Mouse (Mus musculus) heart, postnatal 25 days (tissue): ENCODE data around the gene Ripply3. TPM values are rescaled to one million over a fixed set of nuclear protein-coding genes. Genes with fewer than 3 reads are reported as not detected.
"Not testable (repeated sequence)": the region's sequence is repeated elsewhere in the genome, so short reads cannot be mapped to it uniquely, and the experiment has no call there.

Experiments
- DNase-seq: peaks from one replicate; pipeline ENCODE4 v3.0.0; 2022; ENCODE audit warnings: low spot score
- intact Hi-C: fragments of 180-260 bp; cut with DNase I; formaldehyde crosslinking; loops from one replicate; pipeline ENCODE4 v1.15.1; 2025
- total RNA-seq, 2 experiments: library from RNA; stranded (reverse); gene quantifications; 2 replicates each; pipeline ENCODE4 v1.2.3; 2021

Ripply3 gene
- total RNA-seq, 2 experiments from 2014 or later: 3.9 to 4.3 TPM

- DNase-seq: peak; percentile 96
- intact Hi-C loops: loop anchor here (1.0 to 5.0 kb wide), 4 partner anchors 16 to 254 kb away; no protein-coding TSS in a partner anchor
These were observed 14.8 kb upstream of the Ripply3 start, which contains the start of gene Hlcs for GRCm38 (mm10) chr16:94313229-94314030. Gene Hlcs (minus strand): TSS chr16:94313571.

DNA sequence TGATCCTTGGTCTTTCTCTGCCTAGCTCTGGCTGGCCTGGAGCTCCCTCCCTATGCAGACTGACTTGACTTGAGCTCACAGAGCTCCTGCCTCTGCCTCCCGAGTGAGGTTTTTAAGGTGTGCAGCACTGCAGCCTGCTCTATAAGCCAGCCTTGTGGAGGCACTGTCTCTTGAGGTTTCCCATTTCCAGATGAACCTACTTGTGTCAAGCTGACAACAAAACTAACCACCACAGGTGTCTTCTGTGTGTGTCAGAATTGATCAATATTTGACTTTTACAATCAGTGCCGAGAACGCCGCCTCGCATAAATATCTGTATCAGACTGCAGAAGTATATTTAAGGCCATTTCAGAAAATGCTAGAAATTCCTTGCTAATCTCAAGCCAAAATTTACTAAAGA lies 13.6 kb upstream of the Ripply3 start:
- intact Hi-C loops: loop anchor here (1.0 to 5.0 kb wide), 3 partner anchors 45 to 253 kb away; no protein-coding TSS in a partner anchor
- DNase-seq: no peak

DNA sequence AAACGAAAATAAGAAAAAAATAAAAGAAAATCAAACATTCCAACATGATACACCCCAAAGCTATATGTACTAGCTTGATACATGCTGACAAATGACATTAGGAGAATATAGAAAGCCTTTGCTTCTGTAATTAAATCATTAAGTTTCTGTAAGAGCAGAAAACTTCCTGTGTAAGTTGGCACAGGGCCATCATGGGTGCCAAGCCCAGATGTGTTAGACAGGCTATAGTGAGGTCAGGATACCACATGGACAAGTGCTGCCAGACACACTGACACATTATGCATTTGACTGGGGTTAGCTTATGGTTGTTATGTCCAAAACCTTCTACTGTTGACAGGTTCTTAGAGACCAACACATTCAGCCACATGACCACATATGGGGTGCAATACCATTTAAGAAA lies 13.0 kb upstream of the Ripply3 start:
- intact Hi-C loops: no loop called here
- DNase-seq: no peak

DNA sequence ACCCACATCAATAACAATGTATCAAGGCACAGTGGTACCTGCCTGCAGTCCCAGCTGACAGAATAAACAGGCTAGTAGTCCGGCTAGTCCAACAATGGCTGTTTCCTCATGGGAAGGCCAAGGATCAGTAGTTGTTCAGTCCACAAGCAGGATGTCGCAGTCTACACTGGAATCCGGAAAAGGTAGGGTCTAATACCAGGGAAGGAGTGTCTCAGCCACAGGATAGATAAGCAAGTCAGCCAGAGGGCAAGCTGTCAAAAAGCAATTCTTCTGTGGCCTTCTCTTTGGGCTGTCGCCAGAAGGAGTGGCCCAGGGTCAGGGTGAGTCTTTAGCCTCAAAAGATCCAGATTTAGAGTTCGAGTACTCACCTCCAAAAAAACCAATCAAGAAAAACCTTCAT lies 10.5 kb upstream of the Ripply3 start:
- intact Hi-C loops: no loop called here

GRCm38 (mm10) chr16:94320223-94320622 lies 8.0 kb upstream of the Ripply3 start:
- no peak for DNase-seq
- intact Hi-C loops: no loop called here

More for the DNA sequence above, 10.5 kb upstream of the Ripply3 start:
- DNase-seq: peak; percentile 40

DNA sequence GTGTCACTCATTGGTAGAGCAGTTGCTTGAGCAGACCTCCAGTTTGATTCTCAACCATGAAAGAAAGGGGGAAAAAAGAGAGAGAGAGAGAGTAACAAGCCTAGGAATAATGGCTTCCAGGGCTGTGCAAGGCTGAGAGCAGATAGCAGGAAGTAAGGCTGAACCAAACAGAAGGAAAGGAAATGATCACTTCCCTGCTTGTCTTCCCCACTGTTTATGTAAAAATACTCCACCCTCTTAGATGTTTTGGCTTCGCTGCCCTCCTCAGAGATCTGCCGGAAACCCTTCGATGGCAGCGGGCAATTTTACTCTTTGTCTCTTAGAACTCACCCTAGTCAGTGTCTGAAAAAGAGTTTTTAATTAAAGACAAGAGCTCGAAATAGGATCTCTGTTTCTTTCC lies 4.5 kb upstream of the Ripply3 start:
- DNase-seq: no peak
- intact Hi-C loops: no loop called here

DNA sequence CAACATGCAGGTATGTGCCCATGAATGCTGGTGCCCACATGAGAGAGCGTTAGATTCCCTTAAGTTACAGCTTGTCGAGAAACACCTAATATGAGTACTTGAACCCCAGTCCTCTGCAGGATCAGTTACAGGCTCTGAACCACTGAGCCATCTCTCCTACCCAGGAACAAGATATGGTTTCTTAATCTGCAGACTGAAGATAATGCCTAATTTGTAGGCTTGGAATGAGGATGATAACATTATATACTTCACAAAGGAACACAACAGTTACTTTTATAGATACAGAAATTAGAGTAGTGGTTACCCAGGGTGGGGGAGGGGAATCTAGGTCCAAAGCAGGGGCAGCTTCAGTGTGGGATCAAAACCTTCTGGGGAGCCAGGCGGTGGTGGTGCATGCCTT lies 2.2 kb upstream of the Ripply3 start:
- intact Hi-C loops: no loop called here
- DNase-seq: no peak

DNA sequence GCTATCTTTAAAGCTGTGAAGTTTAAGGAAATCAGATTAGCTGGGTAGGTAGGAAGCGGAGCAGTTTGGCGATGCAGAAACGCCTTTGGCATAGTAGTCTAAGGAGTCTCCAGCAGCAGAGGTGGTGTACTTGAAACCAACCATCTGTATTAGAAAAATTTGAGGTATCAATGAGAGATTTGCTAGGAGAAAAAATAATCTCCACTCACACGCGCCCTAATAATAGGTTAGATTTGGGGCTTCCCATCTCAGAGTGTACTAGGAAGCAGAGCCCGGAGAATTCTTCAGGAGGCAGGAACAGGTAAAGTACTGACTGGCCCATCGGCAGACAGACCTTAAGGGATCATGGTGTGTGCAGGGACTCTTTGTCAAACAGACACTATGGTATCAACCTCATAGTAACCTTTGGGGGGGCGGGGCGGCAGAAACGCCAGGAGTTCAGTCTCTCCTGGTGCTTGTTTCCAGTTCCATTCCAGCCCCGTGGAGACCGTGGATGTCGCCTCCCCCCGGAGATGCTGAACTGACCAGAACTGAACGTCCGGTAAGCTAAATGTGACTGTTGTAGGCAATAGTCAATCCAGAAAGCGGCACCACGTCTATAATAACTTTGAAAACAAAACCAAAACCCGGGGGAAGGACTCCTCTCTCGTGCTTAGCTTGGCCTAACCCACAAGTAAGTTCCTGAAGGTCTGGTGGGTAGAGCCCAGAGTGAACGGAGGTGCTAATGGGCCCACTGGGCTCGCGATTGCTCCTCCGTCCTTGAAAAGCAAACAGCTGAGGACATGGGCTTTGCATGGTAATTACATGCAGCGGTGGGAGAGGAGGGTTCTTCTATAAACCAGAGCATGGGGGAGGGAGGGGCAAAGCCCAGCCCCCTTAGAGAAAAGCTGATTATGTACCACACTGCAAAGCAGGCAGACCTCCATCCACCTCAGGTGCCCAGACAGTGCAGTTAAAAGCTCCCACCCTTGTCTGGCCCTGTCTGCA lies 954 bp downstream of the Ripply3 start:
- intact Hi-C loops: loop anchor here (1.0 kb wide), 2 partner anchors 16 to 59 kb away; partner anchors contain the start of gene Hlcs
- no peak for DNase-seq

- intact Hi-C loops: loop anchor here (10.0 kb wide), 1 partner anchor 416 kb away; no protein-coding TSS in a partner anchor
These were observed 2.2 kb downstream of the Ripply3 start for GRCm38 (mm10) chr16:94330429-94330828.

GRCm38 (mm10) chr16:94331233-94331885 lies 3.1 kb downstream of the Ripply3 start:
- DNase-seq: no peak
- intact Hi-C loops: loop anchor here (10.0 kb wide), 1 partner anchor 417 kb away; no protein-coding TSS in a partner anchor

More at GRCm38 (mm10) chr16:94330429-94330828, 2.2 kb downstream of the Ripply3 start:
- DNase-seq: no peak

DNA sequence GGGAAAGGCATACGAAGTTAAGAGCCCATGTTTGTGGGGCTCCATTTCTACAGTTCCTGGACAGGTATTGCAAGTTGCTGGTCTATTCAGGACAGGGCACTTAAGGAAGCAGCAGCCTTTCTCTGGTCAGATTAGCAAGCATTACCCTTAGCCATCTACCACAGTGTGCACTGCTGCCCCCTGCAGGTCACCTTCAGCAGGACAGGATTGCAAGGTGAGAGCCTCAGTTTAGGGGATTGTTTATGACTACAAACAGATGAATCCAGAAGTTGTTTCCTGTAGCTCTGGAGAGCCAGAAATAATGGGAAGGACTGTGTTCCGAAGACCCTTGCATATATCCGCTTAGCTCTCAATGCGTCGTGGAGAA lies 3.6 kb downstream of the Ripply3 start:
- intact Hi-C loops: loop anchor here (1.0 to 10.0 kb wide), 2 partner anchors 63 to 417 kb away; no protein-coding TSS in a partner anchor
- no peak for DNase-seq

DNA sequence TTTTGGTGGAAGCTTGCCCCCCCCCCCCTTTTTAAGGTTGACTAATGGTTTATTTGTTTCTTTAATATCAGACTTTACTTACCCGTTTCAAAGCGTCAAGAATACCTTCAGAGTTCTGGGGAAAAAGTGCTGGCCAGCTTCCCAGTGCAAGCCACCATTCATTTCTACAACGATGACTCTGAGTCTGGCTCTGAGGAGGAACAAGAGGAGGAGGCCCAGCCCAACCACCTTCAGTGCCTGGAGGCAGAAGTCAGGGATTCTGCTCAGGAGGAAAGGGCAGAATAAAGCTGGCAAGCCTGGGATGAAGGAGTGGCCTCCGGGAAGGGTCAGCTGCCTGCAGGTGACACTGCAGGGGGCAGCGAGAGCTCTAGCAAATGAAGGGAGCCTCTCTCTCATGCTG lies 7.4 kb downstream of the Ripply3 start:
- intact Hi-C loops: loop anchor here (10.0 kb wide), 1 partner anchor 421 kb away; no protein-coding TSS in a partner anchor
- no peak for DNase-seq

DNA sequence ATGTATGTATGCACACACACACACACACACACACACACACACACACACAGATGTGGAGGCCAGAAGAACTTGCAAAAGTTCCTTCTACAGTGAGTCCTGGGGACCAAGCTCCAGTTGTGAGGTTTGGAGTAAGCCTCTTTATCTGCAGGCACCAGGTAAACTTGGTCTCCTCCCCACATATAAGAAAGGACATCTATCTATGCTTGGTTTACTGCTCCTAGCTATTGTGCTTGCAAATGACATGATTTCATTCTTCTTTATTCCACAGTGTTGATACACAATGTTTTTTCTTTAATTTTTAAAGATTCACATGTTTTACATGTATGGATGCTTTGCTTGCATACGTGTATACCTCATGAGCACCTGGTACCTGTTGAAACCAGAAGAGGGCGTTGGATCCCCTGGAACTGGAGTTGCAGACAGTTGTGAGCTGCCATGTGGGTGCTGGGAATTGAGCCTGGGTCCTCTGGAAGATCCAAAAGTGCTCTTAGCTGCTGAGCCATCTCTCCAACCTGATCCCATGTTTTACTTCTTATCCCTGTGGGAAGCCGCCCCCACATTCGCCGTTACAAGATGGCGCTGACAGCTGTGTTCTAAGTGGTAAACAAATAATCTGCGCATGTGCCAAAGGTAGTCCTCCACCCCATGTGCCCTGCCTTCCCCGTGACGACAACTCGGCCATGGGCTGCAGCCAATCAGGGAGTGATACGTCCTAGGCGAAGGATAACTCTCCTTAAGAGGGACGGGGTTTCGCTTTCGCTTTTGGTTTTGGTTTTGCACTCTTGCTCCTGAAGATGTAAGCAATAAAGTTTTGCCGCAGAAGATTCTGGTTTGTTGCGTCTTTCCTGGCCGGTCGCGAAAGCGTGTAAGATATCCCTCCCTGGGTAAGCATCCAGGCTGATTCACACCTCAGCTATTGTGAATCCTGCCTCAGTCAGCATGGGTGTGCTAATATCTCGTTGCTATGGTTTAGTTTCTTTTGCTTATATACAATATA lies 11.2 kb downstream of the Ripply3 start:
- intact Hi-C loops: loop anchor here (10.0 kb wide), 1 partner anchor 425 kb away; no protein-coding TSS in a partner anchor
- not testable (repeated sequence) for DNase-seq

DNA sequence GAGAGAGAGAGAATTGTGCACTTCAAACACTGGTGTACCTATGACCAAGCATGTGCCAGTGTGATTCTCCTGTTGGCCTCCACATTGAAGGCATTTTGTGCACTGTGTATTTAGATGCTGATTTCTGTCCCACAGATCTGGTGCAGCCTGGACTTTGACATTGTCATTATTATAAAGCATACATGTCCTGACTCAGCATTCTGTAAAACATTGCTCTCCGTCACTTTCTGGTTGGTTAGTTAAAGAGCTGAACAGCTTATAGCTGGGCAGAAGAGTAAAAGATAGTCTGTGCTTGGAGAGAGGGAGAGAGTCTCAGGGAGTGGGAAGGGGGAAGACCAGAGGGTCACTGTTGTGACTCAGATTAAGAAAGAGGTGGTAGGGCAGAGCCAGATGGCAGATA lies 17.5 kb downstream of the Ripply3 start:
- intact Hi-C loops: no loop called here
- DNase-seq: no peak

DNA sequence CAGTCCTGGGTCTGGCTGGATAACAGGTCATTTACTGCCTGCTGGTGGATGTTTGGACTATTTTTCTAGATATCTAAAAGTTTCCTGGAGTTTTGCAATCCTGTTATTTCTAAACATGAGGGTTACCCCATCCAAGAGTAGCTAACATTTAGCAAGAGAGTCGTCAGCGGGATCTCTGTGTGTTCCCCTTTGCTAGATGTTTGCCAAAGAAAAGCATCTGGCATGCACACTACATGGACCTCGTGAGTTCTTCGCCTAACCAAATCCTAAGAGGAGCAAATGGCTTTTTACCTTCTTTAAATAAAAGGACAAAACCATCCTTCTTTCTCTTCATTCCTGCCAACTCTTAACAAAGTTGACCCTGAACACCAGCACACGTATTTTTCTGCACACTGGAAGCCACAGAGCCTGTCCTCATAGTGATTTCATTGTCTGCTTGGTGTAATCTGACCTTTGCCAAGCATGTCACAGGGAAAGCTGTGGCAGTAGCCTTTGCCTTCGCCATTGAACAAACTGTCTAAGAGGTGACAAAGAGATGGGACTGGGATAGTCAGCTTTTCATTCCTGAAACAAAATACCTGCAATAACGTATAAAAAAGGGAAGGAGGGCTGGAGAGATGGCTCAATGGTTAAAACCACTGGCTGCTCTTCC lies 19.0 kb downstream of the Ripply3 start:
- DNase-seq: no peak
- intact Hi-C loops: no loop called here

DNA sequence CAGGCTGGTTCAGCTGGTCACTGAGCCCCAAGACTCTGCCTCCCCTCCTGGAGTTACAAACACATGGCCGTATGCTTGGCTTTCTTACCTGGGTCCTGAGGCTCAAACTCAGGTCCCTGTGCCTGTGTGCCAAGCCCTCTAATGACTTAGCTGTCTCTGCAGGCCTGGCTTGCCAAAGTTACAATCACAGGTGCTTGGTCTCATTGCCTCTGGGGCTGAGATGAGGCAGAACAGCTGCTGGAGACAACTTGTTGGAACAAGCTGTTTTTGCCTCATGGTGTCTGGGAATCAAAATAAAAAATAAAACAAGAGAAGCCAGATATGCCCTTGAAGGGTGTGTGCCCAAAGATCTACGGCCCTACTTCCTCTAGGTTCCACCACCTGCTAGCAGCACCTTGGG lies 20.6 kb downstream of the Ripply3 start:
- DNase-seq: no peak
- intact Hi-C loops: no loop called here

- no peak for DNase-seq
- intact Hi-C loops: no loop called here
These were observed 21.5 kb downstream of the Ripply3 start for GRCm38 (mm10) chr16:94349588-94350286.
